Mouse (Mus musculus) ovary, postnatal 14 days (tissue): ENCODE measurements around the gene Olfr1451.
"Not testable (repeated sequence)": the region's sequence is repeated elsewhere in the genome, so short reads cannot be mapped to it uniquely, and the experiment has no call there.

Experiments
- DNase-seq: peaks from one replicate; pipeline ENCODE4 v3.0.0; 2022; ENCODE audit warnings: low spot score

The Olfr1451 gene

GRCm38 (mm10) chr19:12994714-12995113 is at the start of gene Olfr1451:
Gene Olfr1451 (plus strand): TSS chr19:12995014.
- DNase-seq: no peak

DNA sequence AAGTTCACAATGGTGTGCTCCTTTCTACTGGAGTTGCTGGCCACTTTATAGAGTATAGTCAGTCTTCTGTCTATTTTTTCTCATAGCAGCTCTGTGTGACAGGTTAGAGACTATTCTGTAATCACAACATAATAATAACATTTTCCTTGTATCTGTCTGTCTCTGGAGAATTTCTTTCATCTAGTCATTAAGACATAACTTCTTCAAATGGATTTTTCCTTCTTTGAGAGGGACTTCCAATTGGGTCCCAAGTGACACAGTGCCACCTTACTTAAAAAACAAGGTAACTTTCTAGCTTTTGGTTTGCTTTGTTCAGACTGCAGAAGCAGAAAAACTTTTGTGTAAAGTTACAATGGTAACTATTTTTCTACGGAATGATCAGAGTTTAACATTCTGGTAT is 44.9 kb upstream of the Olfr1451 start, which contains the start of gene Olfr1450:
Olfr1450 (plus strand) TSS at position 301 of the 400 bp plus-strand sequence.
- DNase-seq: no peak

DNA sequence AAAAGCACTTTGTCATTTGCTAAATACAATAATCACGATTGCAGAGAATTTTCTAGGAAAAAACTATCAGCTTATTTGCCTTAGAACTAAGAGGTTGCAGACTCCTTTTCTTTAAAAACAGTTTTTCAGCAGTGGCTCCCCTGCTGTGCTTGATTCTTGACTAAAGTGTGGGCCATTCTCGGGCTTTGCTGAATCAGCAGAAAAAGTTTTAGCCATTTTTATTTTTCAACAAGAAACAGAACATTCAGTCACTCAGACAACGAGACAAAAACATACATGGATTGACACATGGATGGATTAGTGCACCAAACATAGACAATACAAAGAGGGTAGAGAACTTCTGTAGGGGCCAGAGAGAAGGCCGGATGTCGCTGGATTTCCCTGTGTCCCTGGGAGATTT is 24.7 kb upstream of the Olfr1451 start:
- DNase-seq: not testable (repeated sequence)

GRCm38 (mm10) chr19:12992316-12992715 is 2.5 kb upstream of the Olfr1451 start:
- not testable (repeated sequence) for DNase-seq

DNA sequence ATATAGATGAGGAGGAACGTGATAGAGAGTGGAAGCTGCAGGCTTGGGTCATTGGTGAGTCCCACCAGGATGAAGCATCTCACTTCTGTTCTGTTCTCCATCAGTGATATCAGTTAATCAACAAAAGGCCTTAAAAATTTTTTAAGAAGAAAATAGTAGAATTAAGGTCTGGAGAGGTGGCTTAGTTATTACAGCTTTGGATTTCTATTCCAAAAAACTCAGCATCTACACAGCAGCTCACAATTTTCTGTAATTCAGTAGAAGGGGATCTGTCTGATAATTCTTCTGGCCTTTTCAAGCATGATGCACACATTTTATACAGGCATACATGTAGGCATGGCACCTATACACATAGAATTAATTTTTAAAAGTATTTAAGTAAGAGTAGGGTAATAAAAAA is 33.4 kb downstream of the Olfr1451 start, which contains the start of gene Olfr1453:
Olfr1453 (minus strand) TSS at position 101 of the 400 bp plus-strand sequence.
- no peak for DNase-seq
